Mouse (Mus musculus): ENCODE data around the gene Chrna5.
A peak's percentile ranks its signal among the peaks of the same experiment; 100 is the strongest.

The Chrna5 gene

DNA sequence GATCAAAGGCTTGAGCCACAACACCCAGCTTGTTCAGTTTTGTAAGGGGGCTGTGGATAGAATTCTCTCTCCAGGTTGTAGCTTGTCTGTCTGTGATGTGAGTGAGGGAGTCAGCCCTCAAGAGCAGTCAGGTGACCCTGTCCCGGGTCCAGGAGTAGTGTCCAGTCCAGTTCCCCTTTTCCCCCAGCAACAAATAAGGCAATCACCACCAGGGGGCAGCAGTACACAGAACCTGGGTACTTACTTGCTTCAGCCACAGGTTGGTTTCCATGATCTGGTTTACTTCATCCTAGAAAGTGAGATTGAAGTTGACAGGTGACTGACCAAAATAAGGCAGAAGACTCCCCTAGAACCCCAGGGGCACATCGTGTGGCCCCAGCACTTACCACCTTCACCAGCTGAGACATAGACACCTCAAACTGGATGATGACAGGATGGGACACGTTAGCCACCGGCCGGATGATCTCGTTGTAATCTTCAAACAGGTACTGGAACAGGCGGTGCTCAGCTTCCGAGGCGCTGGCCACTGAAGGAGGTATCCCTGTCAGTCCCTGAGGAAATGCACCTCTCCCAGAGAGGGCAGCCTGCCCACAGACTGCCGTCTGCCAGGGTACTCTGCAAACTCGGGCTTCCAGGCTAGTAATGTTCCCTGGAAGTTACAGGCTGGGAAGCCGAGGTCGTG, 43.4 kb downstream of the Chrna5 start:
- DNase-seq, result peak; percentile 93 to 97

DNA sequence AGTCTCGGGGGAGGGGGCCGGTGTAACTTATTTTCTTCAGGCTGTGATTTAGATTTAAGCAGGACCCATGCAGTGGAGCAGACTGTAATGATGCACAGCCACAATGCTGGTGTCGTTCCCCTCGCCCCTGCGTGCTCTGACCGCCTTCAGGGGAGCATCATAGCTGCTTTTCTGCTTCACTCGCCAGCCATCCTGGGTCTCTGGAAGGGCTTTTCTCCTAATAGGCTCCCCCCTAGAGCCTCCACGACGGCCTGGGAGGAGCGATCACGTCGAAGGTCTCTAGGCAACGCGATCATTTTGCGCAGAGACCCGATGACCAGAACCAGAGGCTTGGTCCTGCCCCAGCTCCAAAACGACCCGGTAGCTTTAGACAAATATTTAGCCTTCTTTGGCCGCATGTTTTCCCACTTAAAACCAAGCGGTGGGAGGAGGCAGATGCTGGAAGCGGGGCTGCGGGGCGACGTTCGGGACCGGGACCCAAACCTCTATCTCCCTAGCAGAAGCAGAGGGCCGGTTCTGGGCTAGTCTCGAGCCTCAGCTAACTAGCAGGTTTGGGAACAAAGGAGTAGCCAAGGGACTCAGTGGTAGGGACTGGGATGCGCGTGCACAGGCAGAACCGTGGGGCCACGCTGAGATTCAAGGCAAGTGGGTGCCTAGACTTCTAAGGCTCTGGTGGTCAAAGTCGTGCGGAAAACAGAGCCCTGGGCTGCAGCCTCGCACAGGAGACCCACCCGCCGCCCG, 45.0 kb downstream of the Chrna5 start:
- no peak for DNase-seq

GRCm38 (mm10) chr9:55026275-55026663, 45.6 kb downstream of the Chrna5 start, which contains the start of gene Chrna3:
Chrna3 (minus strand) TSS chr9:55026562.
- peak; percentile 45 to 51 for DNase-seq

GRCm38 (mm10) chr9:55031435-55032167, 50.9 kb downstream of the Chrna5 start:
- no peak for DNase-seq

DNA sequence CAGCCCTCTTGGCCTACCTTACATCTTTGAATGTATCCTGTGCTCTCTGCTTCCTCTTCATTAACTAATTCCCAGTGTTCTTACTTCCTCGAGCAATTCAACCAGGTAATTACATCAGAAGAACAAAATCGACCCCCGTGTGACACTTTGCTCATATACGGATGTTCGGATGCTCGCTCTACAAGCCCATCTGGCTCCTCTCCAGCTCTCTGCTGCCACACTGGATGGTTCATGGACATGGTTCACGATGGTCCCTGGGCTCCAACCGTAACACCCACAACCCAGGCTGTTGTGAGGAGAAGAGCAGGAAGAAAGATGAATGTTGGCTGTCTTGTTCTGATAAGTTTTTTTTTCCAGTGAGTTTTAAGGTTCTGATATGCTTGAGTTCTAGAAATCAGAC, 58.3 kb downstream of the Chrna5 start:
- peak in 1 of 2 experiments; percentile 25 for DNase-seq

GRCm38 (mm10) chr9:55039983-55040382, 59.3 kb downstream of the Chrna5 start:
- peak; percentile 76 to 81 for DNase-seq

GRCm38 (mm10) chr9:55041389-55041788, 60.7 kb downstream of the Chrna5 start:
- DNase-seq, result peak; percentile 67

- DNase-seq, result no peak
Observed at GRCm38 (mm10) chr9:55043688-55044087, 63.0 kb downstream of the Chrna5 start.

GRCm38 (mm10) chr9:55045001-55045400, 64.3 kb downstream of the Chrna5 start:
- no peak for DNase-seq

DNA sequence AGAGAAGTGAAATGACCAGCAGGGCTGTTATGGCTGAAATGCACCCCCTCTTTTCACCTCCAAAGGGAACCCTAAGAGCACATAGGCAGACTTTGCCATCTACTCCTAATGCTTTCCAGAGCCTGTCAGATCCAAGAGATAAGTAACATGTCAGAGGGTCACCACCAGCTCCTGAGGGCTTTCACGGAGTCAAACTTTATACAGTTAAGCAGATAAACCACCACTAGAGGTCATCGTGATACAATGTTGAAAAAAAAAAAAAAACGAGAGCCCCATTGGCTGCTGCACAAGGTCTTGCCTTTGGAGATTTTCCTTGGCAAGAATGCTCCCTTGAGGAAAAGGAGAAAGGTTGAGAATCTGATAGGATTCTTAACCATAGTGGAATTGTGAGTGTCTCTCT, 66.1 kb downstream of the Chrna5 start:
- DNase-seq, result no peak

DNA sequence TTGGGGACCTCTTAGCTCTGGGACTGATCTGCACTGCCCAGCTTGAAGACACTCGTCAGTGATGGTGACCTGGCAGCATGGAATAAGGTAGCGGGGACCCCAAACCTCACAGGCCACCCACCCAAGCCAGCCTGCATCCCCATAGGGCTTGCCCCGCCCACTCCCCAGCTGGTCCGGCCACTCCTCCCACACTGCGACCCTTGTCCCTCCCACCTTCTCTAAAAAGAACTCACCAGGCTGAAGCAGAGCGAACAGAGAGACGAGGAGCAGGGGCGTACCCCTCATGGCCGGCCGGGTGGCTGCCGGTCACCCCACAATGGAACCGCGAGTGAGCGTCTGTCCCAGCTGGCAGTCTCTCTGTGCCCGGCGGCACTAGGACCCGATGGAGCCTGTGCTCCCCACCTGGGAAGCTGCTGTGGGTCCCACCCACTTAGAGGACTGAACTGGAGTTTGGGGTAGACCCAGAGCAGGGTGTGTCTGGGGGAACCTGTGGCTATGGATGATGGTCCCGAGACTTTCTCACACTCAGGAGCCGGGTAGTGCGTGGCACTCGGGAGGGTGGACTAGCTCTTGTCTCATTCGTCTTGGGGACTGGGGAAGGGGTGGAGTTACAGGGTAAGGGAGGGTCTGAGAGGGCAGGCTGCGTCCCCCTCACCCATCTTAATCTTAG, 67.7 kb downstream of the Chrna5 start, which contains the start of gene Chrnb4:
Chrnb4 (minus strand) TSS at position 569 of the 670 bp plus-strand sequence.
- DNase-seq, result no peak

GRCm38 (mm10) chr9:55055386-55055930, 74.8 kb downstream of the Chrna5 start:
- DNase-seq, result peak in 1 of 2 experiments; percentile 41
